Mouse (Mus musculus): Measurements from ENCODE around the gene Fam83f. TPM values are rescaled to one million over a fixed set of nuclear protein-coding genes. Genes with fewer than 3 reads are reported as not detected.

Gene Fam83f
- 19.0 and 24.4 TPM in 2 replicates for polyA plus RNA-seq (2015; fragmentation: Nextera tagmentation; extraction: Ambion mirVana)

- H3K27ac ChIP-seq (ENCODE audit: low read depth, low read length) = peak within 1 kb of the TSS; percentile 86
- peak within 1 kb of the TSS; percentile 69 for H3K9ac ChIP-seq (ENCODE audit: low read depth, low read length)
- no peaks in the 10 kb centered on the region for H3K9me3 ChIP-seq (ENCODE audit: control insufficient read depth)
- peak; percentile 71 for ATAC-seq
- H3K27me3 ChIP-seq (replicated peaks; ENCODE audit: control insufficient read depth, insufficient read depth, low read length) = no peaks in the 10 kb centered on the region
- H3K4me1 ChIP-seq (replicated peaks; ENCODE audit: control insufficient read depth, insufficient read depth, low read length) = peaks cover 3% of the 10 kb centered on the region; the same call in 1 of the 2 replicates
- peak within 1 kb of the TSS; percentile 79 for H3K4me2 ChIP-seq (replicated peaks; ENCODE audit: low read depth)
- H3K36me3 ChIP-seq (ENCODE audit: control insufficient read depth, insufficient read depth) = no peaks in the 10 kb centered on the region
- WGBS = 6% methylated on average over 81 of the region's 85 CpGs
- peak within 1 kb of the TSS; percentile 54 for H3K4me3 ChIP-seq (ENCODE audit: low read depth, low read length)
- no peak for TF ChIP-seq CTCF (IDR thresholded peaks at IDR 0.05; ENCODE audit: low read depth)
Measured at GRCm38 (mm10) chr15:80671295-80672252, at the start of gene Fam83f. TSS of gene Fam83f (plus strand) at chr15:80671847.

GRCm38 (mm10) chr15:80623171-80623837 is 48.3 kb upstream of the Fam83f start:
- no peaks in the 10 kb centered on the region for H3K27me3 ChIP-seq (replicated peaks; ENCODE audit: control insufficient read depth, insufficient read depth, low read length)
- ATAC-seq = no peak
- no peak overlapping the region for H3K27ac ChIP-seq (ENCODE audit: low read depth, low read length)
- no peaks in the 10 kb centered on the region for H3K4me1 ChIP-seq (replicated peaks; ENCODE audit: control insufficient read depth, insufficient read depth, low read length)
- no peak overlapping the region for H3K4me2 ChIP-seq (replicated peaks; ENCODE audit: low read depth)
- H3K9ac ChIP-seq (ENCODE audit: low read depth, low read length) = no peak overlapping the region
- no peaks in the 10 kb centered on the region for H3K9me3 ChIP-seq (ENCODE audit: control insufficient read depth)
- 45% methylated on average over 8 of the region's 8 CpGs for WGBS
- no peak overlapping the region for H3K4me3 ChIP-seq (ENCODE audit: low read depth, low read length)
- no peaks in the 10 kb centered on the region for H3K36me3 ChIP-seq (ENCODE audit: control insufficient read depth, insufficient read depth)
- no peak for TF ChIP-seq CTCF (IDR thresholded peaks at IDR 0.05; ENCODE audit: low read depth)

- 62% methylated on average over 6 of the region's 6 CpGs for WGBS
- TF ChIP-seq CTCF (IDR thresholded peaks at IDR 0.05; ENCODE audit: low read depth) = no peak
- no peak overlapping the region for H3K4me3 ChIP-seq (ENCODE audit: low read depth, low read length)
- H3K27ac ChIP-seq (ENCODE audit: low read depth, low read length) = no peak overlapping the region
- no peaks in the 10 kb centered on the region for H3K36me3 ChIP-seq (ENCODE audit: control insufficient read depth, insufficient read depth)
- no peak overlapping the region for H3K4me2 ChIP-seq (replicated peaks; ENCODE audit: low read depth)
- H3K9me3 ChIP-seq (ENCODE audit: control insufficient read depth) = no peaks in the 10 kb centered on the region
- ATAC-seq = no peak
- H3K4me1 ChIP-seq (replicated peaks; ENCODE audit: control insufficient read depth, insufficient read depth, low read length) = no peaks in the 10 kb centered on the region
- H3K27me3 ChIP-seq (replicated peaks; ENCODE audit: control insufficient read depth, insufficient read depth, low read length) = no peaks in the 10 kb centered on the region
- H3K9ac ChIP-seq (ENCODE audit: low read depth, low read length) = no peak overlapping the region
Measured at GRCm38 (mm10) chr15:80626472-80626871, 45.2 kb upstream of the Fam83f start.

GRCm38 (mm10) chr15:80630147-80630546 is 41.5 kb upstream of the Fam83f start:
- no peak overlapping the region for H3K27ac ChIP-seq (ENCODE audit: low read depth, low read length)
- no peaks in the 10 kb centered on the region for H3K9me3 ChIP-seq (ENCODE audit: control insufficient read depth)
- H3K4me1 ChIP-seq (replicated peaks; ENCODE audit: control insufficient read depth, insufficient read depth, low read length) = no peaks in the 10 kb centered on the region
- H3K27me3 ChIP-seq (replicated peaks; ENCODE audit: control insufficient read depth, insufficient read depth, low read length) = no peaks in the 10 kb centered on the region
- 76% methylated on average over 7 of the region's 7 CpGs for WGBS
- H3K4me2 ChIP-seq (replicated peaks; ENCODE audit: low read depth) = no peak overlapping the region
- H3K36me3 ChIP-seq (ENCODE audit: control insufficient read depth, insufficient read depth) = no peaks in the 10 kb centered on the region
- TF ChIP-seq CTCF (IDR thresholded peaks at IDR 0.05; ENCODE audit: low read depth) = no peak
- ATAC-seq = no peak
- H3K4me3 ChIP-seq (ENCODE audit: low read depth, low read length) = no peak overlapping the region
- no peak overlapping the region for H3K9ac ChIP-seq (ENCODE audit: low read depth, low read length)

GRCm38 (mm10) chr15:80630711-80631110 is 40.9 kb upstream of the Fam83f start:
- H3K9me3 ChIP-seq (ENCODE audit: control insufficient read depth) = no peaks in the 10 kb centered on the region
- TF ChIP-seq CTCF (IDR thresholded peaks at IDR 0.05; ENCODE audit: low read depth) = no peak
- H3K4me3 ChIP-seq (ENCODE audit: low read depth, low read length) = no peak overlapping the region
- H3K4me1 ChIP-seq (replicated peaks; ENCODE audit: control insufficient read depth, insufficient read depth, low read length) = no peaks in the 10 kb centered on the region
- no peak overlapping the region for H3K4me2 ChIP-seq (replicated peaks; ENCODE audit: low read depth)
- no peak overlapping the region for H3K9ac ChIP-seq (ENCODE audit: low read depth, low read length)
- ATAC-seq = no peak
- H3K27me3 ChIP-seq (replicated peaks; ENCODE audit: control insufficient read depth, insufficient read depth, low read length) = no peaks in the 10 kb centered on the region
- no peaks in the 10 kb centered on the region for H3K36me3 ChIP-seq (ENCODE audit: control insufficient read depth, insufficient read depth)
- 55% methylated on average over 14 of the region's 14 CpGs for WGBS
- H3K27ac ChIP-seq (ENCODE audit: low read depth, low read length) = no peak overlapping the region

- Histone ChIP-seq H3K36me3 (ENCODE audit: control insufficient read depth, insufficient read depth) (no peaks in the 10 kb centered on the region), H3K4me3 (ENCODE audit: low read depth, low read length) (no peak overlapping the region), H3K4me2 (replicated peaks; ENCODE audit: low read depth) (no peak overlapping the region), H3K4me1 (replicated peaks; ENCODE audit: control insufficient read depth, insufficient read depth, low read length) (no peaks in the 10 kb centered on the region), H3K9me3 (ENCODE audit: control insufficient read depth) (no peaks in the 10 kb centered on the region), H3K27me3 (replicated peaks; ENCODE audit: control insufficient read depth, insufficient read depth, low read length) (no peaks in the 10 kb centered on the region), H3K9ac (ENCODE audit: low read depth, low read length) (no peak overlapping the region), H3K27ac (ENCODE audit: low read depth, low read length) (no peak overlapping the region)
- ATAC-seq = no peak
- 75% methylated on average over 2 of the region's 2 CpGs for whole genome bisulfite sequencing
- no peak for TF ChIP-seq CTCF (IDR thresholded peaks at IDR 0.05; ENCODE audit: low read depth)
Measured at GRCm38 (mm10) chr15:80631311-80631710, 40.3 kb upstream of the Fam83f start.
